Mouse (Mus musculus): ENCODE measurements around the gene Lypd5. TPM values are rescaled to one million over a fixed set of nuclear protein-coding genes. Genes with fewer than 3 reads are reported as not detected.

Lypd5 gene
- polyA plus RNA-seq, 1 experiment, result not detected

GRCm38 (mm10) chr7:24363228-24363627, 14.2 kb downstream of the Lypd5 start:
- Histone ChIP-seq H3K27me3 (ENCODE audit: control insufficient read depth, insufficient read depth, low read length, poor library complexity, severe bottlenecking) (no peaks in the 10 kb centered on the region), H3K4me1 (ENCODE audit: control insufficient read depth, insufficient read depth, low read length) (no peaks in the 10 kb centered on the region), H3K9me3 (replicated peaks; ENCODE audit: control insufficient read depth, insufficient read depth, low read length, poor library complexity, severe bottlenecking) (no peaks in the 10 kb centered on the region), H3K27ac (ENCODE audit: insufficient read depth, low read length) (no peak overlapping the region), H3K9ac (ENCODE audit: low read depth, poor library complexity, severe bottlenecking) (no peak overlapping the region), H3K36me3 (ENCODE audit: control insufficient read depth, insufficient read depth, low read length, poor library complexity, severe bottlenecking) (no peaks in the 10 kb centered on the region), H3K4me3 (ENCODE audit: low read depth, low read length) (no peak overlapping the region)
- peak; percentile 49 for TF ChIP-seq CTCF (IDR thresholded peaks at IDR 0.05; ENCODE audit: low read depth, low read length)
- no peak for TF ChIP-seq POLR2A (IDR thresholded peaks at IDR 0.05; ENCODE audit: insufficient read depth, low read length)
- TF ChIP-seq EP300 (IDR thresholded peaks at IDR 0.05; ENCODE audit: insufficient read depth, low read depth, low read length), result no peak

GRCm38 (mm10) chr7:24364827-24365226, 15.8 kb downstream of the Lypd5 start:
- no peaks in the 10 kb centered on the region for H3K9me3 ChIP-seq (replicated peaks; ENCODE audit: control insufficient read depth, insufficient read depth, low read length, poor library complexity, severe bottlenecking)
- H3K27me3 ChIP-seq (ENCODE audit: control insufficient read depth, insufficient read depth, low read length, poor library complexity, severe bottlenecking), result no peaks in the 10 kb centered on the region
- no peak overlapping the region for H3K9ac ChIP-seq (ENCODE audit: low read depth, poor library complexity, severe bottlenecking)
- H3K4me3 ChIP-seq (ENCODE audit: low read depth, low read length), result no peak overlapping the region
- TF ChIP-seq POLR2A (IDR thresholded peaks at IDR 0.05; ENCODE audit: insufficient read depth, low read length), result no peak
- 0 out of 2 replicates have a peak, but pooled peaks have one; percentile 15 for TF ChIP-seq EP300 (IDR thresholded peaks at IDR 0.05; ENCODE audit: insufficient read depth, low read depth, low read length)
- TF ChIP-seq CTCF (IDR thresholded peaks at IDR 0.05; ENCODE audit: low read depth, low read length), result peak; percentile 69
- H3K27ac ChIP-seq (ENCODE audit: insufficient read depth, low read length), result no peak overlapping the region
- no peaks in the 10 kb centered on the region for H3K36me3 ChIP-seq (ENCODE audit: control insufficient read depth, insufficient read depth, low read length, poor library complexity, severe bottlenecking)
- peaks cover 2% of the 10 kb centered on the region for H3K4me1 ChIP-seq (ENCODE audit: control insufficient read depth, insufficient read depth, low read length)

GRCm38 (mm10) chr7:24365258-24366014, 16.4 kb downstream of the Lypd5 start:
- no peaks in the 10 kb centered on the region for H3K9me3 ChIP-seq (replicated peaks; ENCODE audit: control insufficient read depth, insufficient read depth, low read length, poor library complexity, severe bottlenecking)
- no peak overlapping the region for H3K27ac ChIP-seq (ENCODE audit: insufficient read depth, low read length)
- no peaks in the 10 kb centered on the region for H3K36me3 ChIP-seq (ENCODE audit: control insufficient read depth, insufficient read depth, low read length, poor library complexity, severe bottlenecking)
- TF ChIP-seq POLR2A (IDR thresholded peaks at IDR 0.05; ENCODE audit: insufficient read depth, low read length) (no peak), CTCF (IDR thresholded peaks at IDR 0.05; ENCODE audit: low read depth, low read length) (no peak), EP300 (IDR thresholded peaks at IDR 0.05; ENCODE audit: insufficient read depth, low read depth, low read length) (no peak)
- H3K4me1 ChIP-seq (ENCODE audit: control insufficient read depth, insufficient read depth, low read length), result peaks cover 2% of the 10 kb centered on the region
- no peaks in the 10 kb centered on the region for H3K27me3 ChIP-seq (ENCODE audit: control insufficient read depth, insufficient read depth, low read length, poor library complexity, severe bottlenecking)
- H3K9ac ChIP-seq (ENCODE audit: low read depth, poor library complexity, severe bottlenecking), result no peak overlapping the region
- no peak overlapping the region for H3K4me3 ChIP-seq (ENCODE audit: low read depth, low read length)

- Histone ChIP-seq H3K9me3 (replicated peaks; ENCODE audit: control insufficient read depth, insufficient read depth, low read length, poor library complexity, severe bottlenecking) (no peaks in the 10 kb centered on the region), H3K4me1 (ENCODE audit: control insufficient read depth, insufficient read depth, low read length) (peaks cover 2% of the 10 kb centered on the region), H3K36me3 (ENCODE audit: control insufficient read depth, insufficient read depth, low read length, poor library complexity, severe bottlenecking) (no peaks in the 10 kb centered on the region), H3K4me3 (ENCODE audit: low read depth, low read length) (no peak overlapping the region), H3K9ac (ENCODE audit: low read depth, poor library complexity, severe bottlenecking) (no peak overlapping the region), H3K27me3 (ENCODE audit: control insufficient read depth, insufficient read depth, low read length, poor library complexity, severe bottlenecking) (no peaks in the 10 kb centered on the region), H3K27ac (ENCODE audit: insufficient read depth, low read length) (no peak overlapping the region)
- TF ChIP-seq EP300 (IDR thresholded peaks at IDR 0.05; ENCODE audit: insufficient read depth, low read depth, low read length) (no peak), POLR2A (IDR thresholded peaks at IDR 0.05; ENCODE audit: insufficient read depth, low read length) (no peak), CTCF (IDR thresholded peaks at IDR 0.05; ENCODE audit: low read depth, low read length) (no peak)
These were observed 18.0 kb downstream of the Lypd5 start for GRCm38 (mm10) chr7:24366716-24367632.

GRCm38 (mm10) chr7:24368226-24368625, 19.2 kb downstream of the Lypd5 start:
- no peaks in the 10 kb centered on the region for H3K27me3 ChIP-seq (ENCODE audit: control insufficient read depth, insufficient read depth, low read length, poor library complexity, severe bottlenecking)
- H3K4me1 ChIP-seq (ENCODE audit: control insufficient read depth, insufficient read depth, low read length), result peaks cover 2% of the 10 kb centered on the region
- no peak overlapping the region for H3K27ac ChIP-seq (ENCODE audit: insufficient read depth, low read length)
- no peaks in the 10 kb centered on the region for H3K9me3 ChIP-seq (replicated peaks; ENCODE audit: control insufficient read depth, insufficient read depth, low read length, poor library complexity, severe bottlenecking)
- no peak overlapping the region for H3K4me3 ChIP-seq (ENCODE audit: low read depth, low read length)
- TF ChIP-seq POLR2A (IDR thresholded peaks at IDR 0.05; ENCODE audit: insufficient read depth, low read length), result no peak
- no peak for TF ChIP-seq CTCF (IDR thresholded peaks at IDR 0.05; ENCODE audit: low read depth, low read length)
- no peak for TF ChIP-seq EP300 (IDR thresholded peaks at IDR 0.05; ENCODE audit: insufficient read depth, low read depth, low read length)
- H3K9ac ChIP-seq (ENCODE audit: low read depth, poor library complexity, severe bottlenecking), result no peak overlapping the region
- H3K36me3 ChIP-seq (ENCODE audit: control insufficient read depth, insufficient read depth, low read length, poor library complexity, severe bottlenecking), result no peaks in the 10 kb centered on the region

Data from ES-Bruce4 (cell line).